Mouse (Mus musculus) kidney, adult 10 weeks (tissue): ENCODE measurements around the gene Rasa3. TPM values are rescaled to one million over a fixed set of nuclear protein-coding genes. Genes with fewer than 3 reads are reported as not detected.

ENCODE experiments used
- polyA plus RNA-seq: library from polyadenylated mRNA; stranded (reverse); fragments of 350-450 nt; fragmentation: Illumina TruSeq; extraction: RNeasy Lipid Tissue Mini Kit (QIAGEN cat#74804); gene quantifications from one replicate; pipeline ENCODE4 v1.2.3, GENCODE M21; 2014; ENCODE audit warnings: low read depth, low replicate concordance

Gene Rasa3
- 2.6 TPM for polyA plus RNA-seq

DNA sequence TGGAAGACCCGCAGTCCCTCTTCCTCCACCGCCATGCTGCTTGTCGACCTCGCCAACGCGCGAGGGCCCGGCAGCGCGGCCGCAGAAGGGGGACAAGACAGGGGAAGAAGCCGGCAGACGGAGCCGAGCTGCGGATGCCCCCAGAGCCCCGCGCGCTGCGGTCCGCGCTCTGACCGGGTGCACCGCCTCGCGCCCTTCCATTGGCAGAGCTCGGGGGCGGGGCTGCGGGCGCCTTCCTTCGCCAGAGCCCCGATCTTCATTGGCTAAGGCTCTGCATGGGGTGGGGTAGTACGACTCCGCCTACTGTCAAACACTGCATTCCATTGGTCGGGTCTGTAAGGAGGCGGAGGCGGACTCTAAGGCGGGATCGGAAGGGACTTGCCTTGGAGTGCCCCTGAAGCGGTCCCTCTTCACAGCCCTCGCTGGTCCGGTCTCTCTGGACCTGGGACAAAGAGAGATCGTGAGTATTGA, at the start of gene Rasa3:
Gene Rasa3, minus strand, starts transcription at position 191 of the 471 bp plus-strand sequence.

DNA sequence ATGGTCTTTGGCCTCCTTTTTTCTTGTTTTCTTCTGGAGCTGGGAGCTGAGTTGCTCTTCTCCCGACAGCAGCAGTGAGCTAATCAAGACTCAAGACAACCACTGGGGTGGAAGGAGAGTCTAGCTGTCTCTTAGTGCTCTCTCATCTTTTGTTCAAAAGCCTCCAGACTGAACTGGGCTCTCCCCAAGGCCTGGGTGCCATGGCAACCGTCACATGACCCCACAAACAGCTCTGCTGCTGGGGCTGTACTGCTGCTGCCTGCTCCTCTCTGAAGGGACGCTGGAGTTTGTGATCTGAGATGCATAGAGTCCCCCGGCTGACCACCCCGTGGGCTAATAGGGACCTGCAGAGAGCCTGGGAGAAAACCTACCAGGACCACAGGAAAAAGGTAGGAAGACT, 28.3 kb upstream of the Rasa3 start, which contains the start of gene Cfap97d2:
Gene Cfap97d2, plus strand, starts transcription at position 222 of the 400 bp plus-strand sequence.

DNA sequence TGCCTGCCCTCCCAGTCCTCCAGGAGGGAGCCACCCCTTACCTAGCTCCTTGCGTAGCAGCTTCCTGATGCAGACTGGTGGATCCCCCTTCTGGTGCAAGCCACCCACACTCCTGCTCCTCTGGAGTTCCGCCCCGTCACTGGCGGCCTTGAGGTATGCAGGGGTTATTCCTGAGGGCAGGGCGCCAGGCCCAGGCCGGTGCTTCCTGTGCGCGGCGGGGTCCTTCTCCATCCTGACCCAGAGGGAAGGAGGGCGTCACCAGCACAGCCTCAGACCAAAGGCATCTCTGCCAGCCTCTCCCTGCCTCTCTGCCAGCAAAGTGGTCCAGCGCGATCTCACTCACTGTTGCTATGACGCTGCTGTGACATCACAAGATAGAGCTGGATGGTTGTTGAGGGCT, 115.3 kb downstream of the Rasa3 start, which contains the start of gene 1700029H14Rik:
Gene 1700029H14Rik, minus strand, starts transcription at position 344 of the 400 bp plus-strand sequence.

Other genes starting within 250 kb of the Rasa3 start
- not detected for gene Tmem255b, start 242.4 kb downstream of the Rasa3 start, polyA plus RNA-seq
- 22.8 TPM for gene Gas6, start 183.1 kb downstream of the Rasa3 start, polyA plus RNA-seq
- gene 1700029H14Rik, start 115.1 kb downstream of the Rasa3 start, polyA plus RNA-seq, result not detected
- not detected for gene Cfap97d2, start 28.3 kb upstream of the Rasa3 start, polyA plus RNA-seq
- gene Cdc16, start 80.1 kb upstream of the Rasa3 start, polyA plus RNA-seq, result 67.3 TPM
- 8.7 TPM for gene Upf3a, start 108.0 kb upstream of the Rasa3 start, polyA plus RNA-seq
- not detected for gene AF366264, start 160.8 kb upstream of the Rasa3 start, polyA plus RNA-seq
- gene Champ1, start 192.0 kb upstream of the Rasa3 start, polyA plus RNA-seq, result 12.5 TPM
- gene Coprs, start 212.7 kb upstream of the Rasa3 start, polyA plus RNA-seq, result 14.1 TPM